Mouse (Mus musculus): Measurements from ENCODE around the gene Ube2j2.

DNA sequence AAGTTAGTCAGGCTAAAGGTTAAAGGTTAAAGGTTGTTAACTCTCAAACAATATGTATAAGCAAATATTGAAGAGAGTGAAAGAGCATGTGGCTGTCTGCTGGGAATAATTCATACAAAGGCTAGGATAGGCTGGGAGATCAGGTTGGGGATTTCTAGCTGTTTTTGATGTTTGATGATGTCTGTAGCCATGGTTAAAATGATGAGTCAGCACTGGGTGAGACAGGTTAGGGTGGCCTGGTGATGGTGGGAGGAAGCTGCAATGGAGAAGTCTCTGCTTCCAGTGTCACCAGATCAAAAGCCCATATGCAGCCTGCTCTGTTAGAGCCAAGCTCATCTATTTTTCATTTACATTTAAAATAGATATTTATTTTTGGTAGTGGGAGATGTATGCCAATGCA, 3.5 kb downstream of the Ube2j2 start:
- TF ChIP-seq POLR2A (IDR thresholded peaks at IDR 0.05; ENCODE audit: borderline replicate concordance, extremely low read depth, insufficient read depth, insufficient read length, poor library complexity, severe bottlenecking): no peak
- no peak for TF ChIP-seq CTCF (IDR thresholded peaks at IDR 0.05; ENCODE audit: borderline replicate concordance, extremely low read depth, insufficient read depth, insufficient read length)

Data from brain, embryonic 14.5 days (tissue).